Comparison of ENCODE assay signal across 11 mouse cellular contexts in genomic region chr15:102744416-102744815, GRCm38 (mm10). TPM values are rescaled to one million over a fixed set of nuclear protein-coding genes. Genes with fewer than 3 reads are reported as not detected.
DNase-seq lines count a peak whose midpoint lies in the region; ATAC-seq and TF ChIP-seq lines count a peak whose summit lies in the region.
"Had no signal": no experiment of that assay in that cellular context is flagged by ENCODE, and none has a peak within 500 bp of the region (broad histone marks: within the 10 kb centered on the region; RNA-seq: fewer than 3 reads in every experiment).

No protein-coding gene starts in this region.

- peak overlapping the region; percentile 12 for H3K4me2 ChIP-seq in forebrain, embryonic 15.5 days (replicated peaks)
- H3K4me2 ChIP-seq in limb, embryonic 11.5 days (ENCODE audit: low read depth, severe bottlenecking) = peak overlapping the region; percentile 15; the same call in 1 of the 2 replicates
- H3K4me2 ChIP-seq in neural tube, embryonic 12.5 days (replicated peaks) = peak overlapping the region; percentile 44
- H3K4me2 ChIP-seq: limb, embryonic 15.5 days had no signal

- no peak for TF ChIP-seq CTCF in cerebellum, adult 2 months (IDR thresholded peaks at IDR 0.05; ENCODE audit: borderline replicate concordance, insufficient read depth, low read depth, low read length)

- no peaks in the 10 kb centered on the region for H3K9me3 ChIP-seq in forebrain, embryonic 15.5 days
- no peaks in the 10 kb centered on the region for H3K9me3 ChIP-seq in limb, embryonic 11.5 days (ENCODE audit: control insufficient read depth, low read length)
- no peaks in the 10 kb centered on the region for H3K9me3 ChIP-seq in neural tube, embryonic 12.5 days
- H3K9me3 ChIP-seq: limb, embryonic 15.5 days had no signal

- H3K36me3 ChIP-seq in forebrain, embryonic 15.5 days = no peaks in the 10 kb centered on the region
- H3K36me3 ChIP-seq in limb, embryonic 11.5 days (ENCODE audit: control insufficient read depth, insufficient read depth, low read length) = no peaks in the 10 kb centered on the region
- H3K36me3 ChIP-seq in neural tube, embryonic 12.5 days = no peaks in the 10 kb centered on the region
- H3K36me3 ChIP-seq: limb, embryonic 15.5 days had no signal

- DNase-seq in cerebellum, adult 9-11 months = peak; percentile 40
- DNase-seq in cerebellum, adult 2 months = no peak
- DNase-seq in limb, embryonic 11.5 days (ENCODE audit: low spot score) = no peak
- no peak for DNase-seq in thymus, adult 18-20 months
- DNase-seq: heart, postnatal 4 days; lung, postnatal 10 days had no signal

- peaks cover 9% of the 10 kb centered on the region for H3K4me1 ChIP-seq in cerebellum, adult 2 months (ENCODE audit: control insufficient read depth, insufficient read depth, low read length)
- H3K4me1 ChIP-seq in forebrain, embryonic 15.5 days = peaks cover 67% of the 10 kb centered on the region
- peaks cover 38% of the 10 kb centered on the region for H3K4me1 ChIP-seq in limb, embryonic 11.5 days (ENCODE audit: control insufficient read depth, insufficient read depth, low read length)
- H3K4me1 ChIP-seq in neural tube, embryonic 12.5 days = peaks cover 55% of the 10 kb centered on the region

- H3K9ac ChIP-seq in forebrain, embryonic 15.5 days (replicated peaks) = peak overlapping the region; percentile 34
- no peak overlapping the region; the same call in 1 of the 2 replicates for H3K9ac ChIP-seq in limb, embryonic 11.5 days (ENCODE audit: low read length)
- H3K9ac ChIP-seq in neural tube, embryonic 12.5 days = peak overlapping the region; percentile 49
- H3K9ac ChIP-seq: limb, embryonic 15.5 days had no signal

- H3K4me3 ChIP-seq in cerebellum, adult 2 months (replicated peaks; ENCODE audit: insufficient read depth, low read depth, low read length) = no peak overlapping the region
- no peak overlapping the region for H3K4me3 ChIP-seq in forebrain, embryonic 15.5 days
- no peak overlapping the region for H3K4me3 ChIP-seq in limb, embryonic 11.5 days (ENCODE audit: low read depth, low read length)
- peak overlapping the region; percentile 2; the same call in 1 of the 2 replicates for H3K4me3 ChIP-seq in neural tube, embryonic 12.5 days
- H3K4me3 ChIP-seq: limb, embryonic 15.5 days had no signal

- TF ChIP-seq POLR2A in cerebellum, adult 2 months (IDR thresholded peaks at IDR 0.05; ENCODE audit: borderline replicate concordance, insufficient read depth, low read length) = no peak

- ATAC-seq in forebrain, embryonic 15.5 days (replicated peaks) = no peak
- no peak for ATAC-seq in limb, embryonic 11.5 days (ENCODE audit: insufficient number of reproducible peaks, low FRiP score, low TSS enrichment, low read depth)
- ATAC-seq in neural tube, embryonic 12.5 days (ENCODE audit: low FRiP score, low read depth) = no peak
- no peak for ATAC-seq in activated CD4-positive, CD25-positive, alpha-beta regulatory T cell, adult 4 months
- ATAC-seq in erythroid progenitor cell, adult 5-6 weeks (replicated peaks; ENCODE audit: low FRiP score, poor library complexity, severe bottlenecking) = no peak

- no peaks in the 10 kb centered on the region for H3K27me3 ChIP-seq in cerebellum, adult 2 months (ENCODE audit: control insufficient read depth, insufficient read depth, low read length)
- peaks cover 12% of the 10 kb centered on the region; the same call in 1 of the 2 replicates for H3K27me3 ChIP-seq in forebrain, embryonic 15.5 days
- peaks cover 28% of the 10 kb centered on the region; the same call in 1 of the 2 replicates for H3K27me3 ChIP-seq in limb, embryonic 11.5 days (ENCODE audit: control insufficient read depth, insufficient read depth, low read length)
- H3K27me3 ChIP-seq in neural tube, embryonic 12.5 days (replicated peaks) = peaks cover 52% of the 10 kb centered on the region

- no peak overlapping the region for H3K27ac ChIP-seq in cerebellum, adult 2 months (ENCODE audit: insufficient read depth, low read length)
- peak overlapping the region; percentile 99 for H3K27ac ChIP-seq in forebrain, embryonic 15.5 days (replicated peaks)
- H3K27ac ChIP-seq in limb, embryonic 11.5 days (replicated peaks; ENCODE audit: low read depth, low read length) = no peak overlapping the region
- peak overlapping the region; percentile 82 for H3K27ac ChIP-seq in neural tube, embryonic 12.5 days
- H3K27ac ChIP-seq: limb, embryonic 15.5 days had no signal

- WGBS in cerebellum, adult 2 months = 77% methylated on average over 7 of the region's 7 CpGs
- WGBS in forebrain, embryonic 15.5 days = 23% methylated on average over 7 of the region's 7 CpGs
- WGBS in limb, embryonic 11.5 days = 7% methylated on average over 7 of the region's 7 CpGs
- 10% methylated on average over 7 of the region's 7 CpGs for WGBS in neural tube, embryonic 12.5 days

RNA-seq across cellular contexts. Expression of gene Calcoco1, which starts 22.4 kb away (rescaled TPM):
- polyA plus RNA-seq in cerebellum, adult 2 months (2012; rRNA removed) = 55.8 and 56.0 TPM in 2 replicates
- polyA plus RNA-seq in forebrain, embryonic 15.5 days (2015; fragmentation: Nextera tagmentation; extraction: Ambion mirVana) = 72.1 and 74.5 TPM in 2 replicates
- polyA plus RNA-seq in limb, embryonic 11.5 days (2014; fragmentation: Nextera tagmentation; extraction: Ambion mirVana) = 34.4 and 36.4 TPM in 2 replicates
- polyA plus RNA-seq in neural tube, embryonic 12.5 days (2016; fragmentation: Nextera tagmentation; extraction: Ambion mirVana) = 39.1 and 47.3 TPM in 2 replicates
- polyA plus RNA-seq in activated CD4-positive, CD25-positive, alpha-beta regulatory T cell, adult 4 months (2017; shearing (Covaris generic)) = 10 to 100 TPM; 26.1 to 39.2 TPM
- total RNA-seq in erythroid progenitor cell, adult 5-6 weeks (2015; ENCODE audit: low replicate concordance) = 17.6 and 21.6 TPM in 2 replicates
- 34.1 and 40.8 TPM in 2 replicates for total RNA-seq in erythroid progenitor cell, adult 5-6 weeks (2017; ENCODE audit: low replicate concordance)

Comparison
In these comparisons a context has a peak if more than half of its experiments do, and no peak if none do; other contexts are left out.
1. H3K27ac ChIP-seq: peak in forebrain, embryonic 15.5 days (single experiment) and neural tube, embryonic 12.5 days (single experiment); none in cerebellum, adult 2 months (single experiment) and limb, embryonic 11.5 days (single experiment).
2. Peak in every context shown above with its lines, with median percentiles within 50 percentile points of each other: H3K4me2 ChIP-seq.